Mouse (Mus musculus) myocyte (in vitro differentiated cells): ENCODE results near the gene Rab24.

Experiments
- MAX ChIP-seq: IDR thresholded peaks from one replicate; pipeline ENCODE4 v1.6.1; 2011; ENCODE audit warnings: low read depth, mild to moderate bottlenecking, control low read depth
- MYOG ChIP-seq, 3 experiments: IDR thresholded peaks; one replicate each; pipeline ENCODE4 v1.6.1; 2011; ENCODE audit warnings: control low read depth in 2 of 3, low read depth in 2 of 3, mild to moderate bottlenecking in 2 of 3; ENCODE audit not compliant: insufficient read length in 2 of 3, control insufficient read depth in 1 of 3, insufficient read depth in 1 of 3
- POLR2A ChIP-seq: IDR thresholded peaks from one replicate; pipeline ENCODE4 v1.6.1; 2011; ENCODE audit warnings: low read depth, mild to moderate bottlenecking, control low read depth, moderate library complexity; ENCODE audit not compliant: insufficient read length
- POLR2AphosphoS2 ChIP-seq: IDR thresholded peaks from one replicate; pipeline ENCODE4 v1.6.1; 2011; ENCODE audit warnings: low read depth, control low read depth; ENCODE audit not compliant: insufficient read length
- REST ChIP-seq: IDR thresholded peaks from one replicate; pipeline ENCODE4 v1.6.1; 2011; ENCODE audit warnings: mild to moderate bottlenecking, control low read depth, moderate library complexity; ENCODE audit not compliant: insufficient read depth, insufficient read length
- SRF ChIP-seq: IDR thresholded peaks from one replicate; pipeline ENCODE4 v1.6.1; 2011; ENCODE audit warnings: low read depth; ENCODE audit not compliant: control insufficient read depth, insufficient read length
- TCF12 ChIP-seq: IDR thresholded peaks from one replicate; pipeline ENCODE4 v1.6.1; 2011; ENCODE audit warnings: mild to moderate bottlenecking, control low read depth; ENCODE audit not compliant: poor library complexity, insufficient read depth, severe bottlenecking
- TCF3 ChIP-seq: IDR thresholded peaks from one replicate; pipeline ENCODE4 v1.6.1; 2011; ENCODE audit warnings: low read depth, control low read depth; ENCODE audit not compliant: insufficient read length

GRCm38 (mm10) chr13:55339259-55339658 lies 17.5 kb upstream of the Rab24 start:
- no peak for TF ChIP-seq POLR2A
- TF ChIP-seq SRF: no peak
- TF ChIP-seq REST: no peak
- TF ChIP-seq TCF12: no peak
- TF ChIP-seq TCF3: no peak
- TF ChIP-seq MAX: no peak
- no peak for TF ChIP-seq POLR2AphosphoS2
- TF ChIP-seq MYOG (IDR thresholded peaks at IDR 0.05; ENCODE audit: control insufficient read depth in 1 of 3, insufficient read depth in 1 of 3, insufficient read length in 2 of 3, low read depth in 2 of 3): no peak
